Mouse (Mus musculus) gastrocnemius, adult 18-20 months (tissue): ENCODE data around the gene Copz1. TPM values are rescaled to one million over a fixed set of nuclear protein-coding genes. Genes with fewer than 3 reads are reported as not detected.

Experiments used
- DNase-seq: peaks from one replicate; pipeline ENCODE4 v3.0.0; 2021; ENCODE audit warnings: low spot score
- total RNA-seq, 2 experiments: library from RNA; stranded (reverse); gene quantifications; 2 replicates each; pipeline ENCODE4 v1.2.3; 2021

The Copz1 gene
- total RNA-seq, 2 experiments from 2014 or later: 35.8 to 37.3 TPM

DNA sequence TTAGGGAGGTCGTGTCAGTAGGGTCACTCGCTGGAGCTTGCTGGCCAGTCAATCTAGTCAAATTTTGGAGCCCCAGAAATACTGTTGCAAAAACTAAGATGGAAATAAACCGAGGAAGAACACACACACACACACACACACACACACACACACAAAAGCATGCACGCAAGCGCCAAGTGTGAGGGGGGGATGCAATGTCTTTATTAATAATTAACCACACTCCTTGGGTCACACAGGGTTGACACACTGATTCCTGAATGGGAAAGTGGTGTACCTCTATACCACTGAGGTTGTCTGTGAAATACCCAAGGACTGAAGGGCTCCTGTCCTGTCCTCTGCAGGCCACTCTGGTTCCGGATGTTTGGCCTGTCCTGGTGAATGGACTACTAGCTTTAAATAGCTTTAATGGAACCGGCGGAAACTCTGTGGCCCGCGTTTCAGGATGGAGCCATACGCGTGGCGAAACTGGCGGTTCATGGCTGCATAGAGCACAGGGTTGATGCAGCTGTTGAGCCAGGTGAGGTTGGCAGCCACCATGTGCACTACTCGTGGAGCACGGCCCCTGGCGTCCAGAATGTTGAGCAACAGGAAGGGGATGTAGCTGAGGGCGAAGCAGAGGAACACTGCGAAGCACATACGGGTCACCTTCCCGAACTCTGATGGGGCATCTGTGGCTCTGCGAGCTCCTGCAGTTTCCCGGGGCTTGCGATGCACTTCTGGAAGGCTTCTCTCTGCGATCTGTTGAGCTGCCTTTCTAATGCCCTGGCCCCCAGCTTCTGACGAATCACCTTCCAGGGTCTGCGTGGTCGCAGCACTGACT lies 35.8 kb downstream of the Copz1 start:
- DNase-seq: no peak

DNA sequence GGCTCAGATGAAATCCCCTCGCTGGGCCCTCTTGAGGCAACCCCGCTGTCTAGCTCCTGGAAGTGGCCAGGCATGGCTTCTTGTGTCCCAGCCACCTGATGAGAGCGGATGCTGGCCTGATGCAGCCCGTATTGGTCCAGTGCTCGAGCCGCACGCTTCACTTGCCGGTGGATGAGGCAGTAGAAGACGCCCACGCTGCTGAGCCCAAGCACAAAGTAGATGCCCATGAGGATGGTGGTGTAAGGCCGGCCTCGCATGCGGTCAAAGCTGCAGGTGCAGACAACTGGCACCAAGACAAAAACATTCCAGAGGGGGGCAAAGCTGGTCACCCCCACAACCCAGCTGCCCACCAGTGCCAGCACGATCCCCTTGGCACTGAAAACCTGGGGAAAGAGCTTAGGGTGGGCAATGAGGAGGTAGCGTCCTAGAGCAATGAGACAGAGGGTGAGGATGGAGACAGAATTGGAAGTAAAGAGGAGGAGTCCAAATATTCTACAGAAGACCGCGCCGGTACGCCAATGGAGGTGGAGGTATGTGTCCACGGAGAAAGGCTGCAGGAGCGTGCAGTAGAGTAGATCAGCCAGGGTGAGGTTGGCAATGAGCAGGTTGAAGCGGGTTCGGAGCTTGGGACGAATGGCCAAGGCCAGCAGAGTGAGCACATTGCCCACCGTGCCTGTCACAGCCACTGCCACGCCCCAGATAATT lies 36.5 kb downstream of the Copz1 start:
- DNase-seq: no peak

DNA sequence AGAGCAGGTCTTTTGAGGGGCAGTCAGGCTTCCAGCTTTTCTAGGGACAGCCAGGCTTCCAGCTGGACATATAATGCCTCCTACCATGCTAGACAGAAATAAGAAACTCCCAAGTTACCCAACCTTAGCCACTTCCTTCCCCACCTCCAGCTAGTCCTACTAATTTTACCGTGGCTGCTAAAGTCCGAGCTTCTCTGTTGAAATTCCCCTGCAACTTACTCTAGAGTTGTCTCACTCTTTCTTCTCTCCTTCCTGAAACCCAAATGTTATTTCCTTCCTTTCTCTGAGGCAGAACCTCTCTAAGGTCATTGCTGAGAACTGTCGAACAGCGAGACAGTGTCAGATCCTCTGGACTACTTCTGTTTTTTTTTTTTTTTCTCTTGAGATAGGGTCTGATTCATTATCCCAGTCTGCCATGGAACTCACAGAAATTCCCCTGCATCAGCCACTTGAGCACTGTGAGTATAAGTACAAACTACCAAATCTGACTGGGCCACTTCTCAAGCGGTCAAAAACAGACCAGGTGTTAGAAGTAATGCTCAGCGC lies 37.9 kb downstream of the Copz1 start, which contains the start of gene Gpr84:
Gene Gpr84 (minus strand): TSS at position 248 of the 546 bp plus-strand sequence.
- no peak for DNase-seq

DNA sequence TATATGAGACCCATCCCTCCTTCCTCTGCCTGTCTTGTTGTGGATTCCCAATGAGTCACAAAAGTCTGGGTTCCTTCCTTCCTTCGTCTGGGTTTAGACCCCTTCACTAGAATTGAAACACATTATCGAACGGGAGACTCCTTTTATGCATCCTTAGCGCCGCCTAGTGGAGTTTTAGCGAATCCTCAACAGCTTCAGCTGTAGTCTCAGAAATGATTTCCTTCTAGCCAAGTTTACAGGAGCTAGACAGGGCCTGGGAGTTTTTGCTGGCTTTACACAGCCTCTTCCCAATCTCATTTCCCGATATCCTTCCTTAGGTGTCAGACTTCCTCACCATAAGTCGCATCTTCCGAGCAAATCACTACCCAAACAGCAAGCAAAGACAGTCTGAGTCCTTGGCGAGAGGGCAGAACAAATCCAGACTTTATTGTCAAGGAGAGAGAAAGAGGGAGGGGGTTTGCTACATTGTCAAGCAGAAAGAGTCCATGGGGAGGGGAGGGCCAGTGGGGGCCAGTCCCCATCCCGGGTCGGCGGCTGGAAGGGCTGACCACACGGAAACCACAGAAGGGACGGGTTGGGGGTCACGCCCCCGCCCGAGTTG lies 41.1 kb downstream of the Copz1 start:
- peak; percentile 67 for DNase-seq

DNA sequence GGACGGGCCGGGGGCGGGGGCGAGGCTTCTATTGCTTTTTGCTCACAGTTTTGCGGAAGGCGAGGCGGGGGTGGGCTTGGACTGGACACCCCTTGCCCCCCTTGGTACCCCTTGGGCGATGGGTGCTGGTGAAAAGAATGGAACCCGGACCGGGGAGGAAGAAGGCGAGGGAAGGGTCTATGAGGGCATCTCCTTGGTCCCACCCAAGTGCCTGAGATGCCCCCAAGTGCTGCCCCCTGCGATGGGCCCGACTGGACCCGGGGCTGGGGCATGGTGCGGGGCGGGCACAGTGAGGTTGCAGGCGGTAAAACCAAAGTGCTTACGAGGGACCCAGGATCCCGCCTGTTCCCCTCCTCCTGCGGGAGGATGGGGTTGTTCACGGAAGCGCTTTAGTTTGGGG lies 41.7 kb downstream of the Copz1 start:
- no peak for DNase-seq

DNA sequence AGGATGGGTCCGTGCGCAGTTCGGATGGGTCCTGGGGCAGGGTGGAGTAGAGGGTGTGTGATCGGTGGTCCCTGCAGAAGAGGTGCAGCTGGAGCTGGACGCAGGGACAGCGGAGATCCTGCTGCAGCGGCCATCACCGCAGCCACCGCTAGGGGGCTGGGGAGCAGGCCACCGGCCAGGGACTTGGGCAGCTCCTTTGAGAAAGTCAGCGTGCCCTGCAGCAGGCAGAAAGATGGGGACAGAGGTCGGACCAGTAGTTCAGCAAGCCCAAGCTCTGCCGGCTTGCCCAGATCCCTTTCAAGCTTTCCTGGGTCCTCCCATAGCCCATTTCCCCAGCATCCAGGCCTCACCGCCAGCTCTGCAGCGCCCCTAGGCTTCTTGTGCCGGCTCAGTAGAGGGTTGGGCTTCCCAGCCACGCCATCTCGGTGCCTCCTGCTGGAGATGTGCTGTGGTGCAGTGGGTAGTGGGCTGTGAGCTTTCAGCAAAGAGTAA lies 42.5 kb downstream of the Copz1 start:
- peak; percentile 74 for DNase-seq

DNA sequence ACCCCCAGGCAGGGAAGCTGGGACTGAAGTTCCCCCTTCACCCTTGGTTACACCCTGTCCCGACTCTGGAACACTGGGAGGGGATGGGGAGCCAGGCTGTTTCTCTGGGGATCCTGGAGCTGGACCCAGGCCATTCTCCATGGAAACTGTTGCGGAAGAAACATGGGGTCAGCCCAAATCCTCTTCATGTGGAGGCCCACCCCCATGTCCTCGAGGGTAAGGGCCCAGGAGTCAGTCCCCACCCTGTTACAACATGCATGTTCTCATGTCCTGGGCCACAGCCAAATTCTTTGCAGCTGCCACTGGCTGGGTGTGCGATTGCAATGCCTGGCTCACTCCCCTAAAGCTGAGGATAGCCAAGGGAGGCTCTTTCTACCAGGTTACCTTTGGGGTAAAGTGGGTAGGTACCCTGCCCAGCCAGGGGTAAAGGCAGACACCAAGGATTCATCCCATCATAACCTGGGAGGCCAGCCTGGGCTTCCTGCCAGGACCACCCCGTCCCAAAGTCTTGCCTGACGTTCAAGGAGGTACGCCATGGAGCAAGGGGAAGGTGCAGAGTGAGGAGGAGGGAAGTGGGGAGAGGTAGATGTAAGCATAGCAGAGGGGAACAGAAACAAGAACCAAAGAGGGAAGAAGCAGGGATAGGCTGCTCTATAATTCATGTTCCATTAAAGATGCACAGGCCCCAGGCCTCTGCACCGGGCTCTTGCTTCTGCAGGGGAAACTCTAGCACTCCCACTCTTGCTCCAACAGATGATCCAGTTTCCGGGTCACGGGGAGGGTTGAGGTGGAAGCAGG lies 43.7 kb downstream of the Copz1 start:
- peak; percentile 90 for DNase-seq

DNA sequence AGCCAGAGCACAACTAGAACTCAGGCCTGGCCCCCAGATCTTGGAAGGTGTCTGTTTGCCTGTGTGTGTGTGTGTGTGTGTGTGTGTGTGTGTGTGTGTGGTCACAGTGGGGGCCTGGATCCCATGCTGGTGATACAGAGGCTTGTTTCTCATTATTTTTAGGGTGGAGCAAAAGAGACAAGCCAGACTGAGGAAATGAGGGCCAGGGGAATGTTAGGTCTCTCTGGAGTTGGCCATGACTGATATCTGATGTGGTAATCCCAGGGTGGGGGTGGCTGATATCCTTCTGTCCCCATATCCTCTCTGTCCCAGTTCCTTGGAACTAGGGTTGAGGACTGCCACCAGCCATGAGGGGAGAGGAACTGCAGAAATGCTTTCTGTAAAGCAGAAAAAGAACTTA lies 44.6 kb downstream of the Copz1 start:
- DNase-seq: no peak

DNA sequence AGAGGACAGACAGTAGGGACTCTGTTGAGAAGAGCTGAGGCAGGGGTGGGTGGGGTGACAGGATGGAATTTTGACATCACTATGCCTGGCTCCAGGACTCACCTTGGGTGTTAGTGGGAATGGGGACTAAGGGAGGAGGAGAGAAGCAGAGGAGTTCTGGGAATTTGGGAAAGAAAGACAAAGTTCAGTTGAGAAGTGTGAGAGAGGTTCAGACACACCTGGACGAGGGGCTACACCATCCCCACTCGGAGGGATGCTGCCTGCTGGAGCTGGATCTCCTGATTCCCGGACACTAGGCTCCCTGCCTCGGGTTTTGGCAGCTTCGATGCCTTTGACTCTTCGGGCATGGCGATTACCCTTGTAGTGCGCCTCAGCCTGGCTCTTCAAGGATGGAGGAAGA lies 45.2 kb downstream of the Copz1 start:
- no peak for DNase-seq

DNA sequence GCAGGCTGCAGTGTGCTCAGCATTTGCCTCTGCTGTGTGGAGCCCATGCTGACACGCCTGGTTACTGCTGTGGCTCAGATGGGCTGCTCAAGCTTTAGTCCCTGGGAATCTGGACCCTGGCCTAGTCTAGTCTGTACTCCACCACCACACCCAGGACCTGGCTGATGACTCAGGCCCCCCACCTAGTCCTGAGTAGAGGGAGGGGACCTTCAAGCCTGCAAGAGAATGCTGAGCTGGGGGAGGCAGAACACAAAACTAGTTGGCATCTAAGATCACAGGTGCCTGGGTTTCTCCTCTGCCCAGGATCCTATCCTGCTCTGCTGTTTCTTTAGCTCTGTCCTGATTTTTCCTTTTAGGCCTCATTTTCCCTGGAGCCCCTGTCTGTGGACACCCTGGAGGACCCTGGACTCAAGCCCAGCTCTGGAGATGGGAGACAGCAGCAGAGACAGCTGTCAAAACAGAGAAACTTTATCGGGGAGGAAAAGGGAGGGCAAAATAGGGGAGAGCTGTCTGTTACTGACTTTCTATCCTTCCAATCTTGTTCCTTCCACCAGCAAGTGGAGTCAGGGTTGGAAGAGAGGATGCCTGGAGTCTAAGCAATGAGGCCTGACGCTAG lies 45.8 kb downstream of the Copz1 start:
- DNase-seq: peak; percentile 59

DNA sequence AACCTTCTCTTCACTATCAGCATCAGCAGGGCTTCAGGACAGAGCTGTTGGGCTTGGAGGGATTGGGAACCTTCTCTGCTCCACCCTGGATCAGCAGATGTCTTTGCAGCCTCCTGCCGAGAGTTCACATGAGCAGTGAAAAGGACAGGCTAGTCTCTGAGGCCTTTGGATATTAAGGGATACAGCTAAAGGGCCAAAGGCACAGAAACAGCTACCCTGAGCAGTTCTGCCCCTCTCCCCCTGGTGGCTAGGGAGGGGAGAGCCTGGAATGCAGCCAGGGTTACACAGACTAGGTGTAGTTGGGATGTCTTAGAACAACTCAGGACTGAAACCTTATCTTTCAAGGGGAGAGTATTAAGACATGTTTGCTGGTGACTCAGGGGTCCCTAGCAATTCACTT lies 48.6 kb downstream of the Copz1 start:
- DNase-seq: no peak

DNA sequence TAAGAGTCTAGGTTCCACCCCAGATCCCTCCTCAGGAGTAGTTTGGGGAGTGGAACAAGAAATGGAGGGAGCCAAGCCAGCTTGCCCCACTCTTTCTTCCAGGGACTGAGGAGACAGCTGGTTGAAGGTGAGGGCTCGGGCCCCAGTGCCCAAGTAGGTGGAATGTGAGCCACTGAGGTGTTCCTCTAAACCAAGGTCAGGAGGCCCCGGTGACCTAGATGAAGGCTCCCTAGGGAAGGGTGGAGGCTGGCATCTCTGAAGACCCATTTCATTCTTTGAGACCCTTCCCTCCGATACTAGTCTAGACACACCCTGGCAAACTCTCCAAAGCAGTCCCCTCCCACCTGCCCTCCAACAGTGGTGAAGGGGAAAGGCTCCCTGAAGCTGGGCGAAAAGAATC lies 49.9 kb downstream of the Copz1 start:
- DNase-seq: no peak

DNA sequence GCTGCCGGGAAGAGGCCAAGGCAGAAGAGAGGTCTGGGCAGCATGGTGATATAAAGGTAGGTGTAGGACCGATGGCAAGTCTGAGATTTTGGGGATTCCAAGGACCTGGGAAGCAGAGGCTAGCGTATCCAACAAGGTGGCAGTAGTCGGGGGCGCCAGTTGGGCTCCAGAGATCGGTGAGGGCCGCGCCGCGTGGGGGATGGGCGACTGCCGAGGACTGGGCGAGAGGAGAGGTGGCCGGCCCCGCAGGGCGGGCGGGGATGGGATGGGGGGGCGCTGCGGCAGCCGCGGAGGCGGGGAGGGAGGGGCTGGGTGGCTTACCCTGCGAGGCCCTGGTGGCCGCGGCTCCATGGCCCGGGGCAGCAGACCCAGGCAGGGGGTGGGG lies 50.5 kb downstream of the Copz1 start:
- no peak for DNase-seq

DNA sequence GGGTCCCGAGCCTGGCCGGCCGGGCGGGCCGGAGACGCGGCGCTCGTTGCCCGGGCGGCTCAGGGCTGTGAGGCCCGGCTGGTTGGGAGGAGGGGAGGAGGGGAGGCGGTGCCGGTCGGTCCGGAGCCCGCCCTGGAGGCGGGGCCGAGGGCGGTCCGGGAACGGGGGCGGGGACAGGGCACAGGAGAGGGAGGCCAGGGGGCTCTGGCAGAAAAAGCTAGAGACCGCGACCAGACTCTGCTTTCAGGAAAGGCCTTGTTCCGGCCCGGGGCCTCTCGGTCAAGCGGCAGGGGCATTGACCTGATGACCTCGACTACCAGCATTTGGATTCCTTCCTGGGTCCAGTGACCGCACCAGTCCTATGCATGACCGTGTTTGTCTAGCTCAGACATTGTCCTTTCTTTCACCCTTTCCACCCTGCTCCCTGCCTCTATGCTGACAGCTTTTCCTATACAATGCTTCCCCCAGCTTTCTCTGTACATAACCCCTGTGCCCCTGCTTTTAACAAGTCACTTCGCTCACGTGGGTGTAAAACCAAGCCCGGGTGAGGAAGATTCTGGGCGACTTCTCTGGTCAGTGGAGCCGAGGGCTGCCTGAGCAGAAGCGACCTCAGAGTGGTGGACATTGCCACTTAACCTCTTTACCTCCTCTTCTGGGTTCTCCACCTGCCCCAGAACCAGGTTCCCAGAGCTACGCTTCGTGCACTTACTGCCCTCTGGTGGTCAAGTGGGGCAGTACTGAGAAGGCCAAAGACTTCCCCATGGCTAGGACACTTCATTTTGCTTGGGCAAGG lies 51.1 kb downstream of the Copz1 start:
- peak; percentile 89 for DNase-seq

DNA sequence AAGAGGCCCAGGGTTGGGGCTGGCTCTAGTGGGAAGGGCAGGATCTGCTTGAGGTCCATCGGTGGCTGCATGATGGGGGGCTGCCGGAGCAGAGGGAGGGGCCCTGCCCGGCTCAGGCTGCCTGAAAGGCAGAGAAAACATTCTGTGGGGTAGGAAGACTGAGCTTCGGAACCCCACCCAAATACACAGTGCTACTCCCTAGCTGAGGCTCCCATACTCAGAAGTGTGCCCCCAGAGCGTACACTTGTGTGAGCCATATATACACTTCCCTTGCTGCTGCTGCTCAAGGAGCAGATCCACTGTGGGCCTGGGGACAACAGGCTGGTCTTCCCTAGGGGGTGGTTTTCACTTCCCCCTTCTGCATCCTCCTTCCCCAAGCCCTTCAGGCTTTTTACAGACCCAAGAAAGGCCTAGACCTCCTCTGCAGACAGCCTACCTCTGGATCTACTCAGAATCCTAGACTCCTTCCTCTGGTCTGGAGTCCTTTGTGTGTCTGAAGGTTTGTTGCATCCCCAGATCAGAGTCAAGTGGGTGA lies 60.6 kb downstream of the Copz1 start:
- DNase-seq: no peak

DNA sequence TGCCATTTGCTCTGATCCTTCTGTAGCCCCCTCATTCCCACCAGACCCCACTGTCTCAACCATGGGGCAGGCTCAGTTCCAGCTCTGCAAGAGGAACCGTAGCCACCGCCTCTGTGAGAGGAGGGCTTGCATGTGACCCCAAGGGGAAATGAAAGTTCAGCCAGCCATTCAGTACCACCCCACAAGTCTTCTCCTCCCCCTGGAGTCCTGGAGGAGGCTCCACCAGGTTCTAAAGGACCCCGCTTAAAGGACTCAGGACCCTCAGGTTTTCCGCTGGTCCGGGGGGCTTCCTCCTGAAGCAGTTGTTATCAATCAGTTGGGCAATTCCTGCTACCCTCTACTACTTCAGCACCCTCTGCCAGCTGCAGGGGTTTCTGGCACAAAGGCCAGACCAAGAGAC lies 61.2 kb downstream of the Copz1 start:
- no peak for DNase-seq

DNA sequence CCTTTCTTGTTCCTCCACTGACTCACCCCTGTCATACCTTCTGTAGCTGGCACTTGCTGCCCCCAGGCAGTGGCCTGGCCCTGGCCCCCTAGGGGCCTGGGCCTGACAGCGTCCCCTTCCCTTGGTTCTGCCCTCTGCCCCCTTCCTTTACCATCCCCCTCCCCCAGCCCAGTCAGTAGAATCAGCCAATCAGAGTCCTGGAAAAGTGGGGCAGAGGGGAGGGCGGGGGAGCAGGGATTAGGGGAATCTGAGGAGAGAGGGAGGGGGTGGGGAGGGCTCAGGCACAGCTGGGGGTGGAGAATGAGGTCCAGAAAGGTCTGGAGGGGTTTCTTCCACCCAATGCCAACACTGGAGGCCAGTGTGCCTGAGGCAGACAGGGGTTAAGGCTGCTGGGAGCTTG lies 61.7 kb downstream of the Copz1 start:
- no peak for DNase-seq

DNA sequence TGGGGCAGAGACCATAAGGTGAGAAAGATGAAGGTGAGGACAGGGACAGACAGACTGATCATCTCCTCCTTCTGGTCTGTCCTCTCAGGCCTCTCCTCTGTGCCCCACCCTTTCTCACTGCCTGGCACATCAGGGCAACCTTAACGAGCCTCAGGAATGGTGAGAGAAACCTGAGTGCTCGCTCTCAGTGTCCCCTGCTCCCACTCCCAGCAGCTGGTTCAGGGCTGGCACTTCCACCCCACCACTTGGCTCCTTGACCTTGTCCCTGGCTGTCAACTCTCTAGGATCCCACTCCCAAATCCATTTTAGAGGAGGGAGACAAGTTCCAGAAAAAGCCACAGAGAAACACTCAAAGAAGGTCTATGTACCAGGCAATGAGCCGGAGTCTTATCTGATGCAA lies 62.5 kb downstream of the Copz1 start:
- DNase-seq: no peak

DNA sequence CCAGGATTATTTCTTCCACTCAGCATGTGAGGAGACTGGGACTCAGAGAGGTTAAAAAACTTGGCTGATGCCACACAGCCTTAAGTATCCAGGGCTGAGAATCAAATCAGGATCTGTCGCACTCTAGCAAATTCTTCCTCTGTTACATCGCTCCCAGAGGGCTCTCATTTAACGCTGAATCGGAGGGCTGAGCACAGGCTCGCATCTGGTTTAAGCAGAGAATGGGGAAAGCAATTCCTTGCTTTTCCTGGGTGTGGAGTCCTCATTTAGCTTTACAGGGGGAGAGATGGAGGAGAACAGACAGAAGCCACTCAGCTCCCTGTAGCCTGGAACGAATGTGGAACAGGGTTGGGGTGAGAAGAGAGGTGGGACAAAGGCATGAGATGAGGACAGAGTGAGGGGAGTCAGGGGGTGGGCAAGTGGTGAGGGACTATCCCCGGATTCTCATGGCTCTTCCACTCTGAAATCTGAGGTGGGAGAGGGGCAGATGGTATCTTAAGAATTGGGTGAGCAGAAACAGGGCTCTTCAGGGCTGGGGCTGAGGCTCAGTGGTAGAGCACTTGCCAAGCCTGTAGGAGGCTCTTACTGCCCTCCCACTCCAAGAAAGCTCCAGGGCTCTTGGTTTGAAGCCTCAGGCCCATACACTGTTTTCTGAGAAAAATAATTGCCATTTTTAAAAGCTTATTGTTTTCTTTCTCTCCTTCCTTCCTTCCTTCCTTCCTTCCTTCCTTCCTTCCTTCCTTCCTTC lies 63.1 kb downstream of the Copz1 start:
- no peak for DNase-seq
